Mouse (Mus musculus) natural killer cell, adult 2 months (primary cell): ENCODE results near the gene Unc5c.

Experiments used
- DNase-seq, 2 experiments: peaks; one replicate each; pipeline ENCODE4 v3.0.0; 2022; ENCODE audit warnings: low spot score in 2 of 2

Unc5c gene

GRCm38 (mm10) chr3:141465104-141465705 is at the start of gene Unc5c:
Gene Unc5c (plus strand): TSS chr3:141465216.
- DNase-seq = no peak

- no peak for DNase-seq
Observed at GRCm38 (mm10) chr3:141457475-141457874, 7.5 kb upstream of the Unc5c start.

DNA sequence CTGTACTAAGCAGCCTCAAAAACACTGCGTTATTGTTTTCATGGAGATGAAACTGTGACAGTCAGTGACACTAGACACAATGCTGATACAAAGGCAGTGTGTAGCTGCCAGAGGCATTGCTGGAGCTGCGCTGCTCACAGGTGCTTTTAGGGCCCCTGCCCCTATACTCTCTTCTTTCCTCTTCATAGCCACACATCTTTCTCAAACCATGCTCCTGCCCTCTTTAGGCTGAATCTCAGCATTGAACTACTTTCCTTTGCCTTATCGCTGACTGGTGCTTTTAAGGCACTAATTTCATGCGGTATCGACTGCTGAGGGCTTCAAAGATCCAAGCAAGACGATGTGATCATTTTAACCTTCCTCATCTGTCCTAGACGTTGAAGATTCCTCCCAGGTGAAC is 2.5 kb upstream of the Unc5c start:
- DNase-seq = no peak

DNA sequence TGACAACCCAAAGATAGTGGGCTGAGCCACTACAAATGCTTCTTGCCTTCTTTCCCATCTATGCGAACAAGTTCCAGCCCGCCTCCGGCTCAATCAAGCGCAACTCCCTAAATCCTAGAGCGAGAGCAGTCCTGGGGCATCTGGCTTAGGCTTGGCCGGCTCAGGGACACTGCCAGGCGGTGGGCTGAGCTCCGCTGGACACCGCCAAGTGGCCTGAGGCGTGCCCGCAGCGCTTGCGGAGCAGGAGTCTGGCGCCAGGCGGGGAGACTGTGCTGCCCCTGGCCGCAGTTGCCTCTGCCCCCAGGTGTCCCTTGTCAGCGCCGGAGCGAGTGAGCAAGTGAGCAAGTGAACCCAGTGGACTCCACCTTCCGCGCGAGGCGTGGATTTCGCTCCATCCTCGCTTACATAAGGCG is 319 bp upstream of the Unc5c start:
- DNase-seq = no peak

DNA sequence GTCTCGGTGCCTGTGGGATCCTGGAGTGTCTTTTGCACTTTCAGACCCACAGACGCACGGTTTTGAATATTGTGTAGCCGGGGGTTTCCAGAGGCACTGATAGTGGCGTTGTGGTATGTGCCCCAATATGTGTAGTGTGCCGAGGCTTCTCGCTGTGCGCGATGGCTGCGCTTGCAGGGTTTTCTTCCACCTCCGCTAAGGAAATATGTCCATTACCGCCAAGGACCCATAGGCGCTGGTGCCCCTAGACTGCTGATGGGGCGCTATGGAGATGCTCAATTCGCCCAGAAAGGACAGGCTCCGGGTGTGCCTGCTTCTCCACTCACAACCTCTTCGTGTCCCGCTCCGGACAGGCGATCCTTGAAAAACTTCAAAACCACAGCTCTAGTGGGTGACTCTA is 1.0 kb downstream of the Unc5c start:
- DNase-seq = no peak

DNA sequence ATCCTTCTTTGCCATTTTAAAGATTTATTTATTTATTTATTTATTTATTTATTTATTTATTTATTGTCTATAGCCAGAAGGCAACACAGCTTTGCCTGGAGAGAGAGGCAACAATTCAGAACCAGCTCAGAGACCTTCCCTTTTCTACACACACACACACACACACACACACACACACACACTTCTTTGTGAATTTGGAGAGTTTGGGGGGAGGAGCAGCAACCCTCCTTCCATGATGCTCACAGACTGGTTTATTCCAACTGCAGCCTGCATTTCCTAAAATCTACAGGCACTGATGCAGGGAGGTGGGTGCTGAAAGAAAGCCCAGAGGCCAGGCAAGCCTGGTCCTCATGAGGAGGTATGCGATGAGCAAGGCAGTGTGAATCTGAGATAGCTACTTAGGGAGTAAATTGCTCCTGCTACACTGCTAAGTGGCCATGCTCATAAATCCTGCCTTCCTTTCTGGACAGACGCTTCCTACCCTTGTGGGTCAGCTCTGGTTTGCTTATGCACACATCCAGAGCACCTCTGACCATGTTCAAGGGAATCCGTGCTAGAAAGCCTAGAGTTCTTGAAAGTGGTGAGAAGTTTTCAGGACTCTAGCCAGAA is 1.8 kb downstream of the Unc5c start:
- no peak for DNase-seq

DNA sequence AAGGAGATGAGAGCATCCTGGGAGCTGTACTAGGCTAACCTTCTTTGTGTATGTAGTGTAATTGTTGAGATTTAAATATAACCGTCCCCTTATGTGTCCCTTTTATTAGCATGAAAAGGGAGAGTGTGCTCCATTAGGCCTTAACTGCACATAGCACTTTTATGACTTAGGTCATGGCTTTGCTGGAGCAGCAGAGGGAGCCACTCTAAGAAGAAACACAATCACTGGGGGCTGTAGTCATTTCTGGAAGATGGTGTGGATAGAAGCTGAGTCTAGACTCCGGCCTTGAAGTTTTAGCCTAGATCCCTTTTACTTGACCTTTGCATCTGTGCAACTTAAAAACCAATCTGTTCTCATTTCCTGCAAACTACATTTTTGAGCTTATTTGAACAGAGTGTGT is 4.3 kb downstream of the Unc5c start:
- DNase-seq = no peak

DNA sequence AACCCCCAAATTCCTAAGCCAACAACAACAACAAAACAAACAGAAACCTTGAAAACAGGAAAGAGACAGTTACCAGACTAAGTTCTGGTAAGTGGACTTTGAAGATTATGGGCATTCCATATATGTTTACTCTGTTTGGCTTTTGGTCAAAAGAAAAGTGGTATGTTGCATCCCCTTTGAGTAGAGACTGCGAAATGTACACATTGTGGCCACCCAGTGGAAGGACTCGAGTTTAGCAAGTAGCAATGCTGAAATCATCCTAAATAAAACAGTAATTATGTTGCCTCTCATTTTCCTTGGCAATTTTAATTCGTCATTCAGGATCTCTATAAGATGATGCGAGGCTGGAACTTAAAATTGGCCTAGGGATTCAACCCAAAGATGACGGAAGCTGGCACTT is 8.2 kb downstream of the Unc5c start:
- no peak for DNase-seq

- no peak for DNase-seq
Observed at GRCm38 (mm10) chr3:141475389-141475788, 10.4 kb downstream of the Unc5c start.

DNA sequence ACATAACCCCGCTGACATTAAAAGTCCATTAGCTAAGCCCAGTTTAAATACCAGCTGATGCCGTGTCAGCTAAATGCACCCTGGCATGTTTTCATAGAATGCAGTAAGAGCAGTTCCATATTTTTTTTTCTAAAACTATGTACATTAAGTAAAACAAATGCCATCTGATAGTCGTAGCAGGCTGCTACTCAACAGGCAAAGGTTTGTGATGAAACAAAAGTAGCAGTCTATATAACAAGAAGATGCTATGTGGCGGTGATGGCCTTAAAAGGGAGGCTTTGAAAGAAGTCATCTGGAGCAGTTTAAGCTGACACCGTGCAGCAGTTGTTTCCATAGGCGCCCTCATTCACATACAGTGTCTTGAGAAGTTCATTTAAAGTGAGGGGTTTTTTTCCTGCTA is 10.9 kb downstream of the Unc5c start:
- no peak for DNase-seq

DNA sequence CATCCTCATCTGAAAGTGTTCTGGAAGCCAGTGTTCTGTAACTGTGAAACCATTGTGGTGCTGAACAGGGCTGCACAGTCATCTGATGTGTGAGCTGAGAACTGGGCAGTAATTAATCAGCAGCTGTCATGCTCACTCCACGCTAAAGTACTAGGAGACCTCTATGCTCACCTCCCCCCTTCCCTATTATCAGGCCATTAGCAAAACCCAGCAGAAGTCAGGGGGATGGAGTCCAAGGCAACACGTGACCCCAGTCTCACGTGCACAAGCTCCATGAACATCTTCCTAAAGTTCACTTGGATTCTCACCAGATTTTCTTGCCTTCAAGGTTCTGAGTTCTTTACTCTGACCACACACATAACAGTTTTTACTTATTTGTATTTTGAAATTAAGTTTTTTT is 11.7 kb downstream of the Unc5c start:
- no peak for DNase-seq

DNA sequence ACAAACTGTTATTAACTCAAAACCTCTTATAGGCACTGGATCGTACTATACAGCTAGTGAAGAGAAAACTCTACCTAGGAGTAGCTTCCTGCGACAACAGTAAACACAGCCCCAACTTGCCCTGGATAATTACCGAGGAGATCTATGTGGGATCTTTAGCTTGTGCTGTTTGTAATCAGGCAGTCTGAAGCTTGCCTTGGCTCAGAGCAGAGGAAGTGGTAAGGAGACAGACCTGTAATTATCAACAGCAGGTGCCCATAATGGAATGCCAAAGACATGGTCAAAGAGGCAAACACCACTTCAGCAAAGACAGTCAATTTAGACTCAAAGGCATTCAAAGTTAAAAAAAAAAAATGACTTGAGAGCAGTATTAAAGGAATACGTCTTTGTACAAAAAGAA is 17.4 kb downstream of the Unc5c start:
- DNase-seq = no peak

- DNase-seq = no peak
Observed at GRCm38 (mm10) chr3:141483665-141484431, 18.8 kb downstream of the Unc5c start.

GRCm38 (mm10) chr3:141485218-141485617 is 20.2 kb downstream of the Unc5c start:
- no peak for DNase-seq

GRCm38 (mm10) chr3:141490647-141491046 is 25.6 kb downstream of the Unc5c start:
- DNase-seq = no peak

- DNase-seq = no peak
Observed at GRCm38 (mm10) chr3:141491272-141491950, 26.4 kb downstream of the Unc5c start.

DNA sequence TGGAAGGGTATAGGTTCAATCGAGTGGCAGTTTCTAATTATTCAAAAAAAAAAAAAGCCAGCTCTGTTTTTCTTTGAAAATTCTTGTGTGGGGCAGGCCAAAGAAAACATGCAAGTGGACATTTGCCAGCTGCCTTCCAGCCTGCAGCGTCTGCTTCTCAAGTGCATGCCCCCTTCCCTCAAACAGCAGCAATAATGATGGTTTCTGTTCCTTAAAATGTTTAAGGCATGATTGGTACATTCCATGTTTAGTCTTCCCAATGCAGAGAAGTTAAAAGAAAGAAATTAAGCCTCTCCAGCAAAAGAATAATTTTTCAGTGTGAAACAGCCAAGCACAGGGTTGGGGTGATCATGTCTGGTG is 26.9 kb downstream of the Unc5c start:
- no peak for DNase-seq

DNA sequence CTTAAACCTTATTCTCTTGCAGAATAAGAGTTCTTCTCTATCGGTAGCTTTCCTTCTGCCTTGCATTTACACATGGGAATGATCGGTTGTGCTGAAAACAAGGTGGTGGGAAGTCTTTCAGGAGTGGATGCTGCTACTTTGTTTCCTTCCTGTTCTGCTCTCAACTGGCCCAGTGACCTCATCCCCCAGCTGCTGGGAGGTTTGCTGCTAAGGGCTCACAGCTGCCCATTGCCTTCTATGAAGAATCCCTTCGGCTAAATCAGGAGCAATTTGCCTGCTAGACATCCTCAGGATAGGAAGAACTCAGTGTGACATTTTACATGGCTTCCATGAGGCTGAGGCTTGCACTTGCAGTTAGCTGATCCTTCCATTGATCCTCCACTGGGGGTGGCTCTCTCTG is 28.0 kb downstream of the Unc5c start:
- DNase-seq = no peak

DNA sequence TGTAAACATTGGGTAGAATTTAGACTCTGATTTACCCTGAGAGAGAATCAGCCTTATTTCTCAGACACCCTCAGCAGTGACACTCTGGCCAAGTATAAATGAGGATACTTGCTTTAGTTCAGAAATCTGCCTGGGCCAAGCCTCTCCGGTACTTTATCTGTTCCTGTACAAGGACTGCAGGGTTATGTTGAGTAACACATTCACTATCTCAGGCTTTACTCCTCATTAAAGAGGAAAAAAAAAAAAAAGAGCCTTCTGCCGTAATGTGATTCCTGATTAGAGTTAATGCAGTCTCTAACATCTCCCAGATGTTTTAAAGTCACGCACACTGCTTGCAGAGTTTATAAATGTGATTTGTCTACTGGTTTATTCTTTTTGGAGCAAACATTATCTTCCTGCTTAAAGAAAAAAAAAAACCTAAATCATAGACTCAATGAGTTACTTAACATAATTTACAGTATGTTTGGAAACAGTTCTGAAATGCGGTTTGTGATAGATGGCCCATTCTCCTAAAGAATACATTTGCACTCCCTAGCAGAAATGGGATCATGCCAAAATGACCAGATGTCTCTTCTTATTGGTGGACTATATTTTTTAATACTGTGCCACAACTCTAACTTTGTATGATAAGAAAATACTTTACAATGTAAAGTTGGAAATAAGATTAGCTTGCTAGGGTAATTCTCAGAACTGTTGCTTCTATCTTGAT is 33.5 kb downstream of the Unc5c start:
- DNase-seq = no peak

GRCm38 (mm10) chr3:141501845-141502505 is 37.0 kb downstream of the Unc5c start:
- DNase-seq = no peak

GRCm38 (mm10) chr3:141503331-141503730 is 38.3 kb downstream of the Unc5c start:
- no peak for DNase-seq

DNA sequence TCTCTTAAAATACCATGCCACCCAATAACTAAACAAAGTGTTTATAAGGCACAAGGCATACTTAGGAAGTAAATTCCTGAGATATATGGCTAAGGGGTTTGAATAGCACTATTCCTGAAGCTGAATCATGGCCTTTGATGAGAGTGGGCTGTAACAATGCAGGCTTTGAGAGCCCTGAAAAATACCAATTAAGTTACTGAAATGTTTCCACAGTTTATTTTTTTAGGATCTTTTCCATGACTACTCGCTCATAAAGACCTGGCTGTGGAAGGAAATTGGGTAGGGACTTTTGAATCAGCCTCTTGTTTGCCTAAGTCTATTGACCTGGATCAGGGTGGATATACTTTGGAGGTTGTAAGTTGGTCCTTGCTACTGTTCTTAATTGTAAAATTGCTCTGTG is 44.8 kb downstream of the Unc5c start:
- no peak for DNase-seq
